Mouse (Mus musculus) testis, adult 2 months (tissue): ENCODE data around the gene Edem2. TPM values are rescaled to one million over a fixed set of nuclear protein-coding genes. Genes with fewer than 3 reads are reported as not detected.

Experiments
- H3K27ac ChIP-seq: fragments of 200-500 bp; 2 replicates; pipeline ENCODE4 v1.5.1; 2012; ENCODE audit warnings: low read depth, low read length; ENCODE audit not compliant: control insufficient read depth, insufficient read depth
- H3K27me3 ChIP-seq: fragments of 200-500 bp; 2 replicates; pipeline ENCODE4 v1.6.1; 2012; ENCODE audit warnings: mild to moderate bottlenecking, low read length, moderate library complexity; ENCODE audit not compliant: control insufficient read depth, insufficient read depth
- H3K36me3 ChIP-seq: fragments of 200-500 bp; 2 replicates; pipeline ENCODE4 v1.6.1; 2012; ENCODE audit warnings: mild to moderate bottlenecking, low read length; ENCODE audit not compliant: control insufficient read depth, insufficient read depth
- H3K4me1 ChIP-seq: fragments of 200-500 bp; 2 replicates; pipeline ENCODE4 v1.6.1; 2012; ENCODE audit warnings: low read length; ENCODE audit not compliant: control insufficient read depth, insufficient read depth
- H3K4me3 ChIP-seq: fragments of 200-500 bp; 2 replicates; pipeline ENCODE4 v1.5.1; 2012; ENCODE audit warnings: low read depth, mild to moderate bottlenecking, low read length, moderate library complexity, mixed read lengths; ENCODE audit not compliant: control insufficient read depth
- CTCF ChIP-seq: fragments of 200-500 bp; IDR thresholded peaks from 2 replicates; pipeline ENCODE4 v1.5.1; 2012; ENCODE audit warnings: low read depth, mild to moderate bottlenecking, inconsistent platforms, low read length, moderate library complexity; ENCODE audit not compliant: control insufficient read depth, insufficient read depth, insufficient replicate concordance
- POLR2A ChIP-seq: fragments of 200-500 bp; IDR thresholded peaks from 2 replicates; pipeline ENCODE4 v1.6.1; 2012; ENCODE audit warnings: low read depth, mild to moderate bottlenecking, inconsistent platforms, low read length, moderate library complexity; ENCODE audit not compliant: control insufficient read depth
- polyA plus RNA-seq: library from polyadenylated mRNA; depleted of rRNA; stranded (reverse); fragments of >200 nt; gene quantifications from 2 replicates; pipeline ENCODE4 v1.2.3, GENCODE M21; 2012; rRNA removed

Edem2 gene
- 28.4 and 29.4 TPM in 2 replicates for polyA plus RNA-seq

GRCm38 (mm10) chr2:155729158-155729645 lies at the start of gene Edem2:
TSS of gene Edem2 (minus strand) at chr2:155729475.
- Histone ChIP-seq H3K27ac (no peak within 1 kb of the TSS), H3K27me3 (no peaks in the 10 kb centered on the region), H3K36me3 (no peaks in the 10 kb centered on the region), H3K4me3 (peak within 1 kb of the TSS; percentile 99), H3K4me1 (peaks cover 8% of the 10 kb centered on the region)
- TF ChIP-seq POLR2A (peak; percentile 81), CTCF (no peak)

GRCm38 (mm10) chr2:155779066-155779465 lies 49.8 kb upstream of the Edem2 start:
- Histone ChIP-seq H3K4me1 (peaks cover 10% of the 10 kb centered on the region), H3K27ac (no peak overlapping the region), H3K36me3 (no peaks in the 10 kb centered on the region), H3K4me3 (no peak overlapping the region), H3K27me3 (peaks cover 5% of the 10 kb centered on the region)
- TF ChIP-seq CTCF (no peak), POLR2A (no peak)

- Histone ChIP-seq H3K27me3 (peaks cover 5% of the 10 kb centered on the region), H3K4me3 (no peak overlapping the region), H3K27ac (no peak overlapping the region), H3K36me3 (no peaks in the 10 kb centered on the region), H3K4me1 (peaks cover 10% of the 10 kb centered on the region)
- TF ChIP-seq CTCF (no peak), POLR2A (no peak)
These were observed 48.7 kb upstream of the Edem2 start for GRCm38 (mm10) chr2:155778004-155778403.

GRCm38 (mm10) chr2:155777688-155777985 lies 48.4 kb upstream of the Edem2 start:
- TF ChIP-seq POLR2A, result no peak
- no peak for TF ChIP-seq CTCF
- Histone ChIP-seq H3K4me3 (no peak overlapping the region), H3K4me1 (peaks cover 10% of the 10 kb centered on the region), H3K27me3 (peaks cover 5% of the 10 kb centered on the region), H3K36me3 (no peaks in the 10 kb centered on the region), H3K27ac (no peak overlapping the region)

- Histone ChIP-seq H3K27me3 (peaks cover 5% of the 10 kb centered on the region), H3K4me3 (no peak overlapping the region), H3K4me1 (peaks cover 10% of the 10 kb centered on the region), H3K36me3 (no peaks in the 10 kb centered on the region), H3K27ac (no peak overlapping the region)
- TF ChIP-seq CTCF (no peak), POLR2A (no peak)
These were observed 47.8 kb upstream of the Edem2 start for GRCm38 (mm10) chr2:155776824-155777687.

- Histone ChIP-seq H3K27ac (no peak overlapping the region), H3K4me1 (peaks cover 10% of the 10 kb centered on the region), H3K4me3 (peak overlapping the region; percentile 87), H3K27me3 (peaks cover 5% of the 10 kb centered on the region), H3K36me3 (no peaks in the 10 kb centered on the region)
- TF ChIP-seq CTCF (no peak), POLR2A (no peak)
These were observed 46.5 kb upstream of the Edem2 start for GRCm38 (mm10) chr2:155775685-155776263.

GRCm38 (mm10) chr2:155774927-155775684 lies 45.8 kb upstream of the Edem2 start, which contains the start of gene Mmp24:
TSS of gene Mmp24 (plus strand) at chr2:155775342.
- no peaks in the 10 kb centered on the region for H3K36me3 ChIP-seq
- TF ChIP-seq POLR2A, result no peak
- TF ChIP-seq CTCF, result no peak
- H3K27ac ChIP-seq, result no peak within 1 kb of the TSS
- peak within 1 kb of the TSS; percentile 87 for H3K4me3 ChIP-seq
- H3K4me1 ChIP-seq, result peaks cover 10% of the 10 kb centered on the region
- H3K27me3 ChIP-seq, result peaks cover 5% of the 10 kb centered on the region
